Mouse (Mus musculus): ENCODE results near the gene Olfr1132.
"Not testable (repeated sequence)": the region's sequence is repeated elsewhere in the genome, so short reads cannot be mapped to it uniquely, and the experiment has no call there.

The Olfr1132 gene

DNA sequence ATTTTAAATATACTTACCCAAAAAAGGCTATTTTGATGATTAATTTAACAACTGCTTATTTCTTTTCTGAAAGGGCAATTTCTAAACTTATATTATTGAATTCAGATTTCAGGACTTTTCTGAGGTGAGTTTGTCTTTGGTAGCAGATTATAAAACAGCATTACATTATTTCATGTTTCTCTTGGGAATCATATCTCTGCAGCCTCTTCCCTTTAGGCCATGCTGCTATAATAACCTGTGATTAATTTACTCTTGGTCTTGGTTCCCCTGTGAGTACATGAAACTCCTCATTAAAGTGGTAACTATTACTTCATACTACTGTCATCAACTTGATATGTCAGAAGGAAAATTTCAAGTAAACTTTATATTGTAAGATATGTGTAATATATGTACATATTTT is at the start of gene Olfr1132:
TSS of gene Olfr1132 (minus strand) at position 101 of the 400 bp plus-strand sequence.
- no peak for DNase-seq (ENCODE audit: inconsistent ontology term)

DNA sequence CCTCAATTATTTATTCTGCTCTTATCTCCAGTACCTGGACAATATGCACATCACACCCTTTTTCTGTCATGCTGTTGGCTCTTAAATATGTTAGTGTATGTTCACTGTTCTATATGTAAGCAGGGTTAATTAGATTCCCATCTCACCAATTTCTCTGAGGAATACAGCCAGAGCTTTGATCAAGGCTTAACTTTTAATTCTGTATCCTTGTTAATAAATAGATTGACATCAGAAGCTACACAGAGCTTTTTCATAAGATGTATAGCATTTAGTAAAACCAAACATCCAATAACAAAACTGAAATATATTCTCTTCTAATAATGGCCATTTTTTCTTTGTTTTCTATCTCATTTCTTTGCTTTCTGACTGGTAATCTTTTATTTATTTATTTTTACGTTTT is 36.2 kb upstream of the Olfr1132 start, which contains the start of gene Olfr1135:
TSS of gene Olfr1135 (minus strand) at position 101 of the 400 bp plus-strand sequence.
- no peak for DNase-seq (ENCODE audit: inconsistent ontology term)

DNA sequence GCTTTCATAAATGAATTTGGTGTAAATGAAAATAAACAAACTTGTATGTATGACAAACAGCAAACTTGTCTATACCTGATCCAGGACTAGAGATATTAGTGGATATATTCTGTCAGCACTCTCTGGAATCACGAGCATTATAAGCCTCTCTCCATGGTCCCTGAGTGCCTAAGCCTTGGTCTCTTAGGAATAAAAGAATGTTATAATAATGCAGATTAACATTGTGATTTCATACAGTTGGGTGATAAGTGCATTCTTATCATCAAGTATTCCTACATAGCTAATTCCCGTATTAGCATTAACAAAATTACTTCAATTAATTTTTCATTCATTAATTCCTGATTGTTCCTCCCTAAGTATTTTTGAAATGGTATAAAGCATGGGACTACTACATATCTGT is 21.0 kb upstream of the Olfr1132 start, which contains the start of gene Olfr1134:
TSS of gene Olfr1134 (minus strand) at position 101 of the 400 bp plus-strand sequence.
- no peak for DNase-seq (ENCODE audit: inconsistent ontology term)

DNA sequence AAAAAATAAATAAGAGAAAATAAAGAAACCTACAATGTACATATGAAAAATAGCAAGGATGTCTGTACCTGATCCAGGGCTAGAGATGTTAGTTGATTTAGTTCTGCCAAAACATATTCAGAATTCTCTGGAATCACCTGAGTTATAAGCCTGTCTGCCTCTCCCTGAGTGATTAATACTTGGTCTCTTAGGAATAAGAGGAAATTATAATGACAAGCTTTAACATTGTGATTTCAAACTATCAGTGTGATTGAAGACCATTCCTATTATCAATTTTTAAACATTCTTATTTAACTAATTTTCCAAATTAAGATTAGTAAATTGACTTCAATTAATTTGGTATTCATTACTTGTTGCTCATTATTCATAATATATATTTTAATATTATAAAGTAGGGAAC is 9.9 kb upstream of the Olfr1132 start, which contains the start of gene Olfr1133:
TSS of gene Olfr1133 (minus strand) at position 101 of the 400 bp plus-strand sequence.
- no peak for DNase-seq (ENCODE audit: inconsistent ontology term)

DNA sequence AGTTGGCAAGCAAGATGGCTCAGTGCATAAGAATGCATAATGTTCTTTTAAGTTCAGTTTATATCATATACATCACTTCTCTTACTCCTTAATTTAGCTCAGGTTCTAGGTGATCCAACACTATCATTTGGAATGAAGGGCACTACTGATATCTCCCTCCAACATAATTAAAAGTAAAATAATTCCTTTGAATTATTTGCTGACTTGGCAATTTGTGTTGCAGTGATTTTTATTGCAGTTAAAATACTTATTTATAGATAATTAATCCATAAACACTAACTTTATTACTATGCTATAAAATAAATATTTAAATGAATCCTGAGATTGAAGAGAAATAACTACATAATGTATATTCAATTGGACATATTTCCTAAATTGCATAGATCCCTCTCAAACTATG is 5.1 kb upstream of the Olfr1132 start:
- DNase-seq (ENCODE audit: inconsistent ontology term): no peak

DNA sequence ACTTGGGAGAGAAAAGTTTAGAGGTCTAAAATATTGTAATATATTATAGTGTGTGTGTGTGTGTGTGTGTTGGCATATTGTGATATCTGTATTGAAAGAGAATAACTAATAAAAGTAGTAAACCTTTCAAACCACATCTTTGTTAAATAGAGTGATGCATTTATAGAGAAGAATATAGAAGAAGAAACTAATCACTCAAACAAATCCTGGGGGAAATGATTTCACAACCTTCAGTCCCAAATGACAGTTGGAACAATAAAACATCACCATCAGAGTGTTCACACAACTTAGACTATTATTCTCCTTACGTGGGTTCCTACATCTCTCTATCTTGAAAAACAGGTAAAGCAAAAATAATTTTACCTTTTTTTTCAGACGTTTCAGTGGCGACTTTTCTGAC is 10.5 kb downstream of the Olfr1132 start, which contains the start of gene Olfr1131:
TSS of gene Olfr1131 (plus strand) at position 301 of the 400 bp plus-strand sequence.
- no peak for DNase-seq (ENCODE audit: inconsistent ontology term)

DNA sequence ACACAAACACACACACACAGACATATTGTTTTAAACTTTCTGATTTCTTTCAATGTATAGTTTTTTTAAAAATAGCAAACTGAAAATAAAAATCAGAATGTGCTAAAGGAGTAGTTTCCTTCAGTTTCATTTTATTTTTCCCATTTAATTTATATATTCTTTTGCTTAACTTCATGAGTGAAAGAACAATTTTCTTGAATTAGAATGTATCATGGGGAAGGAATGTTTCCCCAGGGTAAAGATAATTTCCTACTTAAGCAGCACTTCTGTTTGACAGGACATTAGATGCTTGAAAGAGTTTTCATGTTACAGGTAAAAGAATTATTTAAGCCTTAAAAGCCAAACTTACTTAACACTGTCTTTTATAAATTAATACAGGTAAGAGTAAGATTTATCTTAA is 31.4 kb downstream of the Olfr1132 start, which contains the start of gene Olfr1130:
TSS of gene Olfr1130 (plus strand) at position 301 of the 400 bp plus-strand sequence.
- not testable (repeated sequence) for DNase-seq (ENCODE audit: inconsistent ontology term)

All from Muller cell, postnatal 12 days (primary cell).